Mouse (Mus musculus) MEL-GATA-1-ER (cell line): ENCODE data around the gene Plxna2.

Source experiments
- DNase-seq: peaks from one replicate; pipeline ENCODE4 v3.0.0-alpha.2; 2012; ENCODE audit warnings: low read depth; ENCODE audit errors: extremely low read depth

The Plxna2 gene

DNA sequence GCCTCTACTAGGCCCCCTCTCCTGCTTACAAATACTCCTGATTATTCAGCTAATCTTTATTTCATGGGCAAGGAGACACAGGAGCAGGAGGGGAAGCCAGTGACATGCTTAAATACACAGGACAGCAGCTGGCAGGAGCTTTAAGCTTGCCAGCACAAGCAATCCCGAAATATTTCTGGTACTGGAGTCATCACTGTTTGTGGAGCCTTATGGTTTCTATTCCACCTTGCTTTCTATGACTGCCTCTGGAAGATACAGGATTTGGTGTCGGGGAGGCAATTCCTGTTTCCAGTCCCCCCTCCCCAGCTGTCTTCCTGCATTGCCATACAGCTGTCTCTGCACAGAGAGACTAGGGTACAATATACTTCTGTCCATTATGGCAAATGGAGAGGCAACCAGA lies 4.7 kb downstream of the Plxna2 start:
- DNase-seq = no peak

GRCm38 (mm10) chr1:194623641-194624040 lies 5.6 kb downstream of the Plxna2 start:
- DNase-seq = no peak

GRCm38 (mm10) chr1:194624411-194624810 lies 6.4 kb downstream of the Plxna2 start:
- no peak for DNase-seq

DNA sequence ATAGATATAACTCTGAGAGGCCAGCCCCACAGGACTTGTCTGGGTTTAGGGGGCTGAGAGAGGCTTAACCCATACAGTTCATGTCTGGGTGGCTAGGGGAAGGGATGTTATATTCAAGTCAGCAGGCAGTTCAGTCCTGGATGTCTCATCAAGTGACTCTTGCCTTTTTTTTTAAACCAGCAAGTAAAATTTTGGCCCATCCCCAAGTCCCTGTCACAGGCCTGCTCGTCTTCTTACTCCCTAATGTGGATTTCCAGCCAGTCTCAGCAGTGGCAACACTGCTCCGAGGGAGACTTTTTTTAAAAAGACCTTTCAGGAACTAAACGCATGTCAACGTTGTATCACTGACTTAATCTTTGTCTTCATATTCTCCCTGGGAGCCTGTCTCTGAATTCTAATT lies 7.0 kb downstream of the Plxna2 start:
- DNase-seq = no peak

DNA sequence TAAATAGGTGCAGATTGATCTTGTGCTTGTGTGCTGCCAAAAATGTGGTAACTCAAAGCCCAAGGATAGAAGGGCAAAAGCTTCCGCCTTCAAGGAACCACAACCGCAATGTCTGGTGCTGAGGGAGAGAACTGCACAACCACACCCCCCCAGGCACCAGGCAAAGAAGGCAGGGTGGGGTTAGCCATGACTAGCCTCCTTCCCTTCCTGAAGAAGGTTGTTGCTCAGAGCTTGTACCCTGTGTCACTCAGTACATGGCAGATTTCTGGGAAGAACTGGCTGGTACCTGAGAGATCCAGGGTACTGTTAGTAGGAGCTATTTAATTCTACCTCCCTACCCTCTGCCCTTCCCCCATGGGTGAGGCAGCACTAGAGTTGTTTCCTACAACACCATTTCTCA lies 8.1 kb downstream of the Plxna2 start:
- no peak for DNase-seq

GRCm38 (mm10) chr1:194627286-194627685 lies 9.3 kb downstream of the Plxna2 start:
- no peak for DNase-seq

DNA sequence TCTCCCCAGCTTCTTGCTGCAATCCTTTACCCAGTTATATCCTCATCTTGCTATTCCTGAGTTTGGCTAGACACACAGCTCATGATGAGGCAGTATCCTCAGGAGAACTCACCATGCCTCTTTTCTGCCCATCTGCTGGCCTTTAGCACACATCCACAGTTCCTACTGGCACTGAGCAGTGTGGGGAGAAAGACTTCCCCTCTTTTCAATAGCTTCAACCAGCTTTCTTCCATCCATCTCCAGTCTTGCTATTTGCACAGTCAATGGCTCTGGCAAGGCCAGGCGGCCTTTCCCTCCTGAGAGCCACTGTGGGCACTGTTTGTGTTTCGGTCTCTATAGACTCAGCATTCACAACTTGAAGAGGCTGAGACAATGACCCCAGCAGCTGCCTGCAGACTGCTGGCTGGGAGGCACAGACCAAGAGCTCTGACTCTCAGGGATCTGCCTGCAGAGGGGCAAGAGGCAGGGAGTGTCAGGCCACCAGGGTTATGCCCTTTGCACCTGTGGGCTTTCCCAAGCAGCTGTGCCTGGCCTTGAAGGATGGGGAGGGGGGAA lies 11.2 kb downstream of the Plxna2 start:
- no peak for DNase-seq

- DNase-seq = no peak
Measured at GRCm38 (mm10) chr1:194630498-194631056, 12.6 kb downstream of the Plxna2 start.

DNA sequence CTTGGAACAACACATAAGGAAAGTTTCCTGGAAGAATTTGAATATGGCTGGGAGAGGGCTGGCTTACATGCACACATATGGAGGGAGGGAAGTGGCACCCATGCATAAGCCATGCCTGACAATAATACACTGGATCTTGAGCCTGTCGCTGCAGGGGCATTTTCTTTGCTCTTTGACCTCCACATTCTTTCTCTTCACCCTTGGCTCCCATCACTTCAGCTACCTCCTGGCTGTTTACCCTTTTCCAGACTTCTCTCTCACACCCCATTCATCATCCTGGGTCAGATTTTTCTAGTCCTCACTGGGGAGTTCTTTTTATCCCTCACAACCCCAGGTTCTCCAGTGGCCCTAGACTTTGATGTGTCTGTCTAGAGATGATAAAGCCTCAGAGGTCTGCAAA lies 13.6 kb downstream of the Plxna2 start:
- DNase-seq = no peak

DNA sequence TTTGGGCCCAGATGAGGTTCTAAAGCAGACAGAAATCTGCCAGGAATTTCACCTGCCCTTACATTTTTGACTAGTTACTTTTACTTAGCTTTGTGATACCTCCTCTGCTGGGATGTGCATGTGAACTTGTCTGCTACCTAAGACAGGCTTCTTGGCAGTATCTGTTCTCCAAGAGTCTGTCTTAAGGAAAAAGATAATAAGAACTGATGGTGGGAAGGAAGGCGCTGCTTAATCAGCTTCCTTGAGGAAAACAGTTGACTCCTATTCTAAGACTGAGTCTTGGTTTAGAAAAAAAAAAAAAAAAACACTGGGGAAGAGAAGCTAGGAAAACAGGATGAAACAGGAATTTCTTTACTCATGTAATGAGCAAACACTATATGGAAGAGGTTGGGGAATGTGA lies 14.0 kb downstream of the Plxna2 start:
- DNase-seq = no peak

DNA sequence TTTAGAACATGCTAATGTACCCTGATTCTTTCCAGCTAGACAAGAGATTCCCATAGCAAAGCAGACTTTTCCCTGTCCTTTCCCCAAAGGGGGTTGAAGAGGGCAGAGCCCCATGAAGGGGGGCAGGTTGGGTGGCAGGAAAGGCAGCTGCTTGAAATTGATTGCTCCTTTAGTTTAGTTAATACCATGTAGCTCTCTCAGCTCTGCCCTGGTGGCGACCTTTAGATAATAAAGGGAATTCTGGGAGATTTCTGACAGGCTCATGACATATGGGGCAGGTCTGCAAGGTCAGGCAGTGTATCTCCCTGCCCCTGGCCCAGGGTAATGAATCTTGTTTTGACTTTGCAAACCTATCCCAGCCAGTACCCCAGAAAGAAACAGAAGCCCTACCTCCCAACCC lies 17.4 kb downstream of the Plxna2 start:
- no peak for DNase-seq

DNA sequence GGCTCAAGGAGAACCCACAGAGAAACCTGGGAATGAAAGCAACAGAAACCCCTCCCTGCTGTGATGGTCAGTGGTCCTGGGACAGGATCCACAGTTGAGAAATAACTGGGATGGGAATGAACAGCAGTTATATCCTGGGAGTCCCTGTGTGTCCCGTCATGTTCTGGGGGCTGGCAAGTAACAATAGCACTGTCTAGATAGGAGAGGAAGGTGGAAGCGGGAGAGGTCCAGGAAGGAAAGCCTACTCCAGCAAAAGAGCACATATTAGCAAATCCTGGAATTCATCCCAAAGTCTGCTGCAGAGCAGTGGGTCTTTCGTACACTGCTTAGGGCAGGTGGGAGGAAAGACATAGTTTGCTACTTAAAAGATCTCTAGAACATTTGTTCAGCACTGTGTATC lies 17.9 kb downstream of the Plxna2 start:
- DNase-seq = no peak

DNA sequence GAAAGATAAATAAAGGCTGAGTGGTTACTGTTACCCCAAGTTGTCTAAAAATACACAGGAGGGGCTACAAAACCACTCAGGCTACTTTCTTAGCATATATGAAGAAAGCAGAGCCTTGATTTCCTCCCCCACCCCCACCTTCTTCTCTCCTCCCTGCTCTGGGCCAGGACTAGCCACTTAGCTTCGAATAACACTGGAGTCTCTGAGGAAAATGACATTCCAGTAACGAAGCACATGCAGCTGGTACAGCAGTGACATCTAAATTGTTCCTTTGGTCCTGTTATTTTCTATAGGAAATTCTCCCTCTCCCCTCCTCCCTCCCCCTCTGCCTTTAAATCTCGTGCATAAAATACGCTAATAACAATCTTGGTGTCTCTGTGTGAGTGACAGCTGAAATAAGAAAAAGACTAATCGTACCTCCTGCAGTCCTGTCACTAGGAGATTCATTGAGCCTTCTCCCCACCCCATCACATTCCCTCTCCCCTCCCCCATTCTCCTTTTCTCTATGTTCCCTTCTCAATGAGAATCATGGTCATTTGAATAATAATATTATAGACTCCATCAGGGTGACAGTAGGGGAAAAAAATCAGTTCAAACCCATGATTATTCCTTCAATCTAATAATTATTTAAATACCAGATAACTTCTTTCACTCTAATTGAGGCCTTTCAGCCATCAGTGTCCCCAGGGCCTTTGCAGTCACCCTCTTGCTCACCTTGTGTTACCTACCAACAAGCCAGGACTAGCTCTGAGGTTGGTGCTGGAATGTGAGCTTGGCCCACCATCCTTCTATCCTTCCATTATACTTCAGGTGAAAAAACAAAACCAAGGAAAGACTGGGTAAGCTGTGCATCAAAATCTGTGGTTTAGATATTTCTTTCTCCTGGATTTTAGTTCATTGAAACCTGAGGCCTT lies 19.6 kb downstream of the Plxna2 start:
- DNase-seq = no peak

DNA sequence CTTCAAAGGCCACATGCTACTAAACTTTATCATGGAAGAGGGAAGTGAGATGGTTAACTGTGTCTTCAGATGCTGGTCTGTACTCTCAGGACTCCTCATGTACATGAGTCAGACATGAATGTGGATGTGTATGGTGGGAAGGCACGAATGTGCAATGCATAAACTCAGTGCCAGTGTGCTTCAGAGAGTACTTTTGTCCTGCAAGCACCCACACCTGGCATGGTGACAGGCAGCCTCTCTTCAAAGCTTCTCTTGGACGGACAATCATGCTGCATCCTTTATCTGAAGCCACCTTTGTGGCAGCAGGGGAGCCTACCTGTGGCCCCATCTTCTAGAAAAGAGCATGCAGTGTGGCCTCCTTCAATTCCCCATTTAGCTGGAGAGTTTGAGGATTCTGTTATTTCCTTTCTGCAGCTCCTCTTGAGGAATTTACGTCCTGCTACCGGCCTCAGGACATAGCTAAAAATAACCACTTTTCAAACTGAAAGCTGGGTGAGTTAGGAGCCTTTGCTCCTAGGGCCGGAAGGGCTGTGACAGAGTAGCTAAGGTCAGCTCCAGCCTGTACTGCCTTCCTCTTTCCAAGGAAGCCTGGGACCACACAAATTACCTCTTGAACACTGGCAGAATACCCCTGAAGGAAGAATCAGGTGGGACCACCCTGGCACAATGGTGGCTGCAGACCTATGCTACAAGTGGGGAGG lies 23.7 kb downstream of the Plxna2 start:
- no peak for DNase-seq

DNA sequence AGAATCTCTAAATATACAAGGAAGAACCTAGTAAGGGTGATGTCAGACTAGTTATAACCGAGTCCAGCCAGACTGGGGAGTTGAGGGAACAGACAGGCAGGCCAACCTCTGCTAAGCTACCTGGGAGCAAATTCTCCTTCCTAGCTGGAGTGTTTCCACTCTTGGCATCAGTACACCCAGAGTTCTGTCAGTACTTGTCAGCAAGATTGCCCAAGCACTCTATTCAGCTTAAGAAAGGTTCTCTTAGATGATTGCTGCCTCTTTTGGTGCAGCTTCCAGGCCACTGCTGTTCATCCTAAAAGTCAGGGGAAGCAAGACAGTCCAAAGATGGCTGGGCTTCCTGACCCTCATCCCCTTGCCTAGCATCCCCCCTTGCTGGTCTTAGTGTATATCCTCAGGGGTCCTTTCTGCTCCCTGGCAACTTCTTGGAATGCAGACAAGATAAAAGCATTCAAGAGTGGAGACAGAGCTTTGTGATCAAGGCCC lies 24.3 kb downstream of the Plxna2 start:
- no peak for DNase-seq

DNA sequence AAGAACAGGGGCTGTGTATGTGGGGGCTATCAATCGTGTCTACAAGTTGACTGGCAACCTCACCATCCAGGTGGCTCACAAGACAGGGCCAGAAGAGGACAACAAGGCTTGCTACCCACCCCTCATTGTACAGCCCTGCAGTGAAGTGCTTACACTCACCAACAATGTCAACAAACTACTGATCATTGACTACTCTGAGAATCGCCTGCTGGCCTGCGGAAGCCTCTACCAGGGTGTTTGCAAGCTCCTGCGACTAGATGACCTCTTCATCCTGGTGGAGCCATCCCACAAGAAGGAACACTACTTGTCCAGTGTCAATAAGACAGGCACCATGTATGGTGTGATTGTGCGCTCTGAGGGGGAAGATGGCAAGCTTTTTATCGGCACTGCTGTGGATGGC lies 25.9 kb downstream of the Plxna2 start:
- DNase-seq = no peak

DNA sequence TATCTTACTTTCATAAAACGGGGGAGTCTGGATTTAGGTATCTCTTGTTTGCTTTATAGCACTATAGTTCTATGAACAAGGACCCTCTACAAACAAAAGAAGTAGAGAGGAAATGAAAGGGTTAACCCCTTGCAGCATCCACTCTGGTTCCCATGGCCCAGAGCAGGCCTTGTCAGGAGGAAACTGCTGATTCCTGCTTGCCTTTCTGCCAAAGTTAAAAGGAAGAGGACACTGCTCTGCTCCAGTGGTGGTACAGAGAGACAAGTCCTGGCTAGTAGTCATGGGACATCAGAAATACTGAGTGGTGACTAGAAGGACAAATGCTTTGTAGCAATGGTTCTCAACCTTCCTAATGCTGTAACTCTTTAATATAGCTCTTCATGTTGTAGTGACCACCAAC lies 27.9 kb downstream of the Plxna2 start:
- DNase-seq = no peak

GRCm38 (mm10) chr1:194650076-194650475 lies 32.1 kb downstream of the Plxna2 start:
- DNase-seq = no peak

DNA sequence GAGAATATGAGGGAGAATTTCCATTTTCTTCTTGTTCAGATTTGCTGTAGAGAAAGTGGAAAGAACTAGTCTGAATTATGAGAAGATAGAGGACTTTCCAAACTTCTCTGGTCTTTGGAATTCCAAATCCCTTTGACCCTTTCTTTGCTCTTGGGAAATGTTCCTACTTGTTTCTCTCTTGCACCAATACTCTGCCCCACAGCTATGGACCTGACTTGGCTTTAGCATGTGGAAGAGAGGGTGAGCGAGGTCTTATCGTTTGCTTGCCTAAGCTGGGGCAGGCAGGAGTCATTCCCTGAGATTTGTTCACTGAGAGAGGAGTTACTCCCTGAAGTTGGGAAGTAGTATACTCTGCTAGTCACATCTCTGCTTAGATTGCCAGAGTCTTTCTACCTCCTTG lies 32.5 kb downstream of the Plxna2 start:
- DNase-seq = no peak

- no peak for DNase-seq
Measured at GRCm38 (mm10) chr1:194651987-194652386, 34.0 kb downstream of the Plxna2 start.

- no peak for DNase-seq
Measured at GRCm38 (mm10) chr1:194658459-194659160, 40.6 kb downstream of the Plxna2 start.
